Mouse (Mus musculus): ENCODE results near the gene Mrpl51.

Mrpl51 gene

DNA sequence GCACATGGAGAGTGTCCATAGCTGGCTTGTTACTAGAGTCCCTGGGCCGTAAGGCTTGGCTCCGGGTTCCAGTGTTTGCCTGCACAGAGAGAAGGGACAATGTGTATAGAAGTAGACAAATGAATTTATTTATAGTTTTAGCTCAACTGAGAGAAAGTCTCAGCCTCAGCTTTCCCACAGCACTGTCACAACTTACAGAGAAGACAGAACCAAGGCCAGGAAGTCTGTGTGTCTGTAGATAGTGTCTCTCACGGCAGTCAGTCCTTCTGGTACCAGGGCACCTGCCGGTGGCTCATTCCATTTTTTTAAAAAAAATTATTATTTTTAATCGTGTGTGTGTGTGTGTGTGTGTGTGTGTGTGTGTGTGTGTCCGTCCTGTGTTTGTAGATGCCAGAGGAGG, 40.9 kb downstream of the Mrpl51 start:
- ATAC-seq (ENCODE audit: low TSS enrichment): no peak

GRCm38 (mm10) chr6:125233816-125234519, 42.4 kb downstream of the Mrpl51 start:
- ATAC-seq (ENCODE audit: low TSS enrichment): no peak

- no peak for ATAC-seq (ENCODE audit: low TSS enrichment)
Measured at GRCm38 (mm10) chr6:125234520-125234828, 42.9 kb downstream of the Mrpl51 start.

GRCm38 (mm10) chr6:125236341-125236740, 44.7 kb downstream of the Mrpl51 start:
- ATAC-seq (ENCODE audit: low TSS enrichment): no peak

DNA sequence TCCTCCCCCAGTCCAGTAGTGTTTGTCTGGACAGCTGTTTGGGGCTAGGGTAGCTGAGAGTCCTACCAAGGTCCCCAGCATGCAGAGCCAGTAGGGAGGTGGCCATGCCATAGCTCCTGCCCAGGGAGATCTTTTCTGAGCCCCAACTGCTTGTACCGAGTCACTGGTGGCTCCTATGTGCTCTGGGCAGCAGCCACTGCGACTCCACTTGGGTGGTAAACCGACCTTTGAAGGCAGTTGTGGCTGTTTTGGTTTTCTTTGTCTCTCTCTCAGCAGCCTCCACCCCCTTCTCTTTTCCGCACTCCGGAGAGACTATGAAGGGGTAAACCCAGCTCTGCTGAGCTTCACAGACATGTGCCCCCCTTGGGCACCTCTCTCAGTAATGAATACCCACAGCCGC, 45.2 kb downstream of the Mrpl51 start, which contains the start of gene Cd27:
TSS of gene Cd27 (minus strand) at position 229 of the 400 bp plus-strand sequence.
- no peak for ATAC-seq (ENCODE audit: low TSS enrichment)

- peak; percentile 85 for ATAC-seq (ENCODE audit: low TSS enrichment)
Measured at GRCm38 (mm10) chr6:125237421-125237820, 45.8 kb downstream of the Mrpl51 start.

DNA sequence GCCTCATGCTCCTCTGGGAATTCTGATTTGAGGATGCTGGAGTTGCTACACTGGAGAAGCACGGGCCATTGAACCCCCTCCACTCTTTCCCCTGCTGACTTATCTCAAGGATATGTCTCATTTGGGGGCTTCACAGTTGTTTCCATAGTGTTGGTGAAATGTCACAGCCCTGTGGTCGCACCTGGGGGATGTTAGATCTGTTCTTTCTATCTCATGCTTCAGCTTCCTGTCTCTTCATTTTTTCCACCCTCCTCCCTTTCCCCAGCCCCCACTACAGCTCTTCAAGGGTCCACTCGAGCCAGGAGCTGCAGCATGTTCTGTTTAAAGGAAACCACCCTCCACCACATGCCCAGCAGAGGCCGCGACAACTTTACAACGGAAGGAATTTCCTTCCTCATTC, 46.8 kb downstream of the Mrpl51 start:
- ATAC-seq (ENCODE audit: low TSS enrichment): no peak

- ATAC-seq (ENCODE audit: low TSS enrichment): no peak
Measured at GRCm38 (mm10) chr6:125239547-125239946, 47.9 kb downstream of the Mrpl51 start.

GRCm38 (mm10) chr6:125240617-125241016, 49.0 kb downstream of the Mrpl51 start:
- ATAC-seq (ENCODE audit: low TSS enrichment): no peak

DNA sequence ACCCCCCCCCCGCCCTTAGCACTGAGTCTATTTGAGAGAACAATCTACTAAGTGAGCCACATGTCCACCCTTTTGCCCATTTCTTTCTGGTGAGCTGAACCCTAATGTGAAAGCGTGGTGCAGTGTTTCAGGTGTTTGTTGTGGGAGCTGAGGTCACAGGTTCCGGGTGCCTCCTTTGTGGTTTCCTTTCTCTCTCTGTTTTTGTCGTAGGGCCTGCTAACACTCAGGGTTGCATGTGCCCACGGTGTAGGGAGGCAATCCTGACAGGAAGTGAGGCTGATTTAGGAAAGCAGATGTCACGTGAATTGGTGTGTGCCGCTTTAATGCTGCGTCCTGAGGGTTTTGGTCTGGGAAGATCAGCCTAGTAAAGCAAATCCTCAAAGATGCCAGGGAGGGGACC, 50.0 kb downstream of the Mrpl51 start:
- ATAC-seq (ENCODE audit: low TSS enrichment): no peak

DNA sequence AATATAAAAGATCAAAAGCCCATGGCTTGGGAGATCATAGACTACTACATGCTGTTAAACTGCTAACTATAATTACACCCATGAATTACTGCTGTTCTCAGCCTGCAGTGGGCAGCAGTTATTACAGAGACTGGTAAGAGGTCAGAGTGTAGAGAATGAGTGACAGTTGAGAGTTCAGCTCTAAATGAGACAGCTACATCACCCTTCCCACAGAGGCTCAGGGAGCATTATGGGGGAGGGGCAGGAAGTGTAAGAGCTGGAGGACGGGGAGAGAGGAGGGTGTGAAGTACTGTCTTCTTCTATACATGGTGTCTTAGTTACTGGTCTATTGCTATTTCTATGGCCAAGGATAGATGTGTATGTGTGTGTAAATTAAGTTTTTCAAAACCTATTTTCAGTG, 53.0 kb downstream of the Mrpl51 start:
- ATAC-seq (ENCODE audit: low TSS enrichment): no peak
